Mouse (Mus musculus): ENCODE data around the gene Dscaml1.

GRCm38 (mm10) chr9:45519841-45520240, 93.4 kb downstream of the Dscaml1 start:
- TF ChIP-seq POLR2A (IDR thresholded peaks at IDR 0.05; ENCODE audit: low read depth, low read length) = no peak
- no peak for TF ChIP-seq CTCF (IDR thresholded peaks at IDR 0.05; ENCODE audit: extremely low read depth, insufficient read length, insufficient replicate concordance, low read depth, low read length)

Measured in small intestine, adult 2 months (tissue).